Mouse (Mus musculus) ovary, postnatal 14 days (tissue): ENCODE results near the gene Naglu.

Source experiments
- DNase-seq: peaks from one replicate; pipeline ENCODE4 v3.0.0; 2022; ENCODE audit warnings: low spot score

Naglu gene

GRCm38 (mm10) chr11:101069391-101070188, at the start of gene Naglu:
Naglu (plus strand) TSS chr11:101070012.
- DNase-seq, result peak; percentile 87

GRCm38 (mm10) chr11:101023371-101023770, 46.4 kb upstream of the Naglu start:
- no peak for DNase-seq

DNA sequence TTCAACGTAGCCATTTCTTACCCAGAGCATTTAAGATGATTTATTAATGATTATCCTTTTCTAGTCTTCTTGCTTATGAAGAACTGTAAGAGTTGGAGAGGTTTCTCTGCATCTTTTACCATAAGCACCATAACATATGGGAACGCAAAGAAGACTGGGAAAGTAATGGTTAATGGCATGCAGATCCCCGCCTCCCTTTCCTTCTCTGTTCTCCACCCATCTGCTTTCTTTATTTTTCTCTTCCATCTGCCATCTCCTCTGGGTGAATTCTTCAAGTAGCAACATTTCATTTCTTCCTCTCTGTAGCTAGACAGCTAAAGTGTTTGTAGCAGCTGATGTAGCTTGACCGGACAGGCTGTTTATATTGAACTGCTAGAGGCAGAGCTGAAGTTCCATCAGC, 45.8 kb upstream of the Naglu start:
- DNase-seq, result no peak

- no peak for DNase-seq
Measured at GRCm38 (mm10) chr11:101027121-101027520, 42.7 kb upstream of the Naglu start.

GRCm38 (mm10) chr11:101029320-101029719, 40.5 kb upstream of the Naglu start:
- no peak for DNase-seq

- no peak for DNase-seq
Measured at GRCm38 (mm10) chr11:101030136-101030807, 39.5 kb upstream of the Naglu start.

GRCm38 (mm10) chr11:101030808-101031156, 39.0 kb upstream of the Naglu start:
- no peak for DNase-seq

DNA sequence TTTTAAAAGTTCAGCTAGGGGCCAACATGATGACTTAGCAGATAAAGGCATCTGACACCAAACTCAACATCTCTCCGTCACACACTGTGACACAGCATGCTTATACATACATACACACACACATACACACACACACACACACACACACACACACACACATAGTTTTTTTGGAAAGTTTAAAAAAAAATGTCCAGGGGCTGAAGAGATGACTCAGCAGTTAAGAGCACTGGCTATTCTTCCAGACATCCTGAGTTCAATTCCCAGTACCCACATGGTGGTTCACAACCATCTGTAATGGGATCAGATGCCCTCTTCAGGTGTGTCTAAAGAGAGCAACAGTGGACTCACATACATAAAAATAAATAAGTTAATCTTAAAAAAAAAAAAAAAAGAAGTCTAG, 38.3 kb upstream of the Naglu start:
- DNase-seq, result no peak

- DNase-seq, result no peak
Measured at GRCm38 (mm10) chr11:101033856-101034500, 35.8 kb upstream of the Naglu start.

GRCm38 (mm10) chr11:101034614-101035327, 35.0 kb upstream of the Naglu start:
- DNase-seq, result no peak

DNA sequence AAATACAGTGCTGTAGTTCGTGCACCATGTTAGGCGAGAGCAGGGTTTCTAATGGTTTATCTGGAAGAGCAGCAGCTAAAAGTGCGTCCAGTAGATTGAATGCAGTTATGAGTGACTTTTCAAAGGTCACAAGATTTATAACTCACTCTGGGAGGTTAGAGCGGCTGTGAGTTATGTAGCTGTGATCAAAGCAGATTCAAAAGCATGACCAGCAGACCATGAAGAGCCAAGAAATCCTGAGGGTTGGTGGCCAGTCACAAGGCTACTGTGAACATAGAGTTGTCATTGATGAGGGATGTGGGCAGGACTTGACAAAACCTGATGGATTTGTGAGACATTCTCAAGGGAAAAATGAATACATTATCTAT, 34.5 kb upstream of the Naglu start:
- no peak for DNase-seq

GRCm38 (mm10) chr11:101037795-101038194, 32.0 kb upstream of the Naglu start:
- DNase-seq, result no peak

- DNase-seq, result no peak
Measured at GRCm38 (mm10) chr11:101045826-101046225, 24.0 kb upstream of the Naglu start.

DNA sequence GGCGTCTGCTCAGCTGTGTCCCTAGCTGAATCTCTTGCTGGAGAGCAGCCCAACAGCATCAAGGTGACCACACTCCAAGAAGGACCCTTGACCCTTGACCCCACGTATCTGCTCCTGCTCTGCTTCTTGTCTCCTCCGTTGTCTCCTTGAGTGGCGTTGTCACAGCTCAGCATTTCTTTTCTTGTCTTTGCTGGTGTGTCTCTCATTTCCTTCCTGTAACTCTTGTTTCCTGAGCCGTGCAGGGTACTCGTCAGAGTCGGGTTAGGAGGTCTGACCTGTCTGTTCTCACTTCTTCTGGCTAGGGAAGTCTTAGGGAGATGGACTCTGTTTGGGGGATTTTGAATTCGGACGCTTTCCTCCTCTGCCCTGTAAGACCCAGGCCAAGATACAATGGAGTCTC, 23.4 kb upstream of the Naglu start:
- no peak for DNase-seq

GRCm38 (mm10) chr11:101047502-101047901, 22.3 kb upstream of the Naglu start:
- DNase-seq, result no peak

- DNase-seq, result no peak
Measured at GRCm38 (mm10) chr11:101050359-101050758, 19.5 kb upstream of the Naglu start.

DNA sequence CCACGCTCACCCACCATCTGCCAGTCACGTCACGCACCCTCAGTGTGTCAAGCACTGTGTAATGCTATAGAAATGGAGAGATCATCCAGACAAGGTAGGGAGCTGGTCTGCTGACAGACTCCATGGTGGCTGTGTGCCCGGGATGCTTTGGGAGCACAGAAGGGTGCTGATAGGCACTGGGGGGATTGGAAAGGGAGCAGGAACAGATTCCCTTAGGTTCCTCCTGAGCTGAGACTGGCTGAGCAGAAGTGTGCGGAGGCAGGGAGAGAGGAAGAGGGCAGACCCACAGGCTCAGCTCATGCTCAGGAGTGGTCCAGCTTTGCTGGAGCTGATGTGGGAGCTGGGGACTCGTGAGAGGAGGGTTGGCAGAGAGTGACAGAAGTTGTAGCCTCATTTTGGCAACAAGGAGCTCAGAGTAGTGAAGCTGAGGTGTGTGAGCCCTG, 18.7 kb upstream of the Naglu start:
- no peak for DNase-seq

- DNase-seq, result no peak
Measured at GRCm38 (mm10) chr11:101051617-101052016, 18.2 kb upstream of the Naglu start.

- DNase-seq, result peak; percentile 46
Measured at GRCm38 (mm10) chr11:101052751-101053473, 16.9 kb upstream of the Naglu start.

GRCm38 (mm10) chr11:101053974-101054373, 15.8 kb upstream of the Naglu start:
- DNase-seq, result no peak

DNA sequence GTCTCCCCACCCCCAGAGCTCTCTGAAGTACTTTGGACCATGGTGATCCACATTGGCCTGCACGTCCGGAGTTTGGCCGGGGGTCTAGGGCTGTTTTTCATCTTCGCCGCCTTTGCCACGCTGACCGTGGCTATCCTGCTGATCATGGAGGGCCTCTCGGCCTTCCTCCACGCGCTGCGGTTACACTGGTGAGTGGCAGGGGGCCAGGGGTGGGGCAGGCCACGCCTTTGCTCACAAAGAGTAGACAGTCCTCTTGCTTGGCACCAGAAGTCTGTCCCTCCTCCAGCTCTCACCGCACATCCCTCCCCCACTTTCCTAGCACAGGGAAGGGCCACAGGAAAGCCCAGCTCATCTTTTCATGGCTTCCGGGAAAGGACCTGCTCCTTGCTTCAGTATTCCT, 14.4 kb upstream of the Naglu start:
- no peak for DNase-seq

DNA sequence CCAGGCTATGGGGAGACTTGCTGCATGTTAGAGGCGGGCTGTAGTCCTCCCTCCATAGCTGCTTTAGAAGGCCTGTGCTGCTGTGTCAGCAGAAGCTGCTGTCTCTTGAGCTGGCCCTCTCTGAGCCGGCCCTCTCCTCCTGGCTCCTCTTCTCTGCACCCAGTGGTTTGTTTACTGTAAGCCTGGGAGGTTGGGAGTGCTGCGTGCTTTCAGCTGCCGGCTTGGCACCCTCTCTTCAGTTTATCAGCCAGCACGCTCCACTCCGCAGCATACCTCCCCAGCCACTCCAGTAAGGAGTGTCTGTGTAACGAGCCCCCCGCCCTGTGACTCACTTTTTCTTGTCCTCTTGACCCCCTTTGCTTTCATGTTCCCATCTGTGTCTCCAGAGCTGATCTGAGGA, 12.9 kb upstream of the Naglu start:
- DNase-seq, result peak; percentile 60
